Mouse (Mus musculus) heart, postnatal 0 days (tissue): ENCODE results near the gene Zfhx3. TPM values are rescaled to one million over a fixed set of nuclear protein-coding genes. Genes with fewer than 3 reads are reported as not detected.

ENCODE experiments used
- ATAC-seq: fragments of 200-750 bp; cut with Nextera tagmentation; 2 replicates; pipeline ENCODE4 v1.8.0; 2017; ENCODE audit warnings: low read depth, moderate number of reproducible peaks, moderate library complexity; ENCODE audit not compliant: insufficient read depth
- DNase-seq: peaks from one replicate; pipeline ENCODE4 v3.0.0-alpha.2; 2016; ENCODE audit warnings: low spot score
- H3K27ac ChIP-seq: fragments of 300-500 bp; sonication (generic); 2 replicates; pipeline ENCODE4 v1.5.1; 2014; ENCODE audit warnings: low read depth, mild to moderate bottlenecking
- H3K27me3 ChIP-seq: fragments of 300-500 bp; sonication (generic); 2 replicates; pipeline ENCODE4 v1.6.1; 2014; ENCODE audit warnings: low read length, mixed read lengths; ENCODE audit not compliant: control insufficient read depth, insufficient read depth
- H3K36me3 ChIP-seq: fragments of 300-500 bp; sonication (generic); replicated peaks from 2 replicates; pipeline ENCODE4 v1.6.1; 2014; ENCODE audit warnings: low read length, mixed read lengths; ENCODE audit not compliant: control insufficient read depth, insufficient read depth
- H3K4me1 ChIP-seq: fragments of 300-500 bp; sonication (generic); 2 replicates; pipeline ENCODE4 v1.6.1; 2014; ENCODE audit warnings: antibody characterized with exemption; ENCODE audit not compliant: control insufficient read depth, insufficient read depth
- H3K4me2 ChIP-seq: fragments of 300-500 bp; sonication (generic); 2 replicates; pipeline ENCODE4 v1.6.1; 2014; ENCODE audit warnings: low read depth, mild to moderate bottlenecking, low read length, moderate library complexity
- H3K4me3 ChIP-seq: fragments of 300-500 bp; sonication (generic); 2 replicates; pipeline ENCODE4 v1.5.1; 2014; ENCODE audit warnings: low read depth, low read length
- H3K9ac ChIP-seq: fragments of 300-500 bp; sonication (generic); replicated peaks from 2 replicates; pipeline ENCODE4 v1.6.1; 2014; ENCODE audit warnings: low read depth, low read length, mixed read lengths
- H3K9me3 ChIP-seq: fragments of 300-500 bp; sonication (generic); replicated peaks from 2 replicates; pipeline ENCODE4 v1.6.1; 2016; ENCODE audit warnings: low read length; ENCODE audit not compliant: control insufficient read depth
- CTCF ChIP-seq: IDR thresholded peaks from 2 replicates; pipeline ENCODE4 v1.5.1; 2016; ENCODE audit warnings: antibody characterized with exemption, control low read depth, low read depth
- EP300 ChIP-seq: IDR thresholded peaks from 2 replicates; pipeline ENCODE4 v1.6.1; 2016; ENCODE audit warnings: antibody characterized with exemption, low read depth
- WGBS: fragments of 180-500 bp; shearing (Covaris S2); extraction: QIAGEN DNeasy Blood & Tissue Kit; methylation state at CpG from one replicate; pipeline ENCODE4 v1.1.7; 2014; 5-methylcytosine and 5-hydroxymethylcytosine counted together
- polyA plus RNA-seq: library from polyadenylated mRNA; unstranded; fragments of >200 nt; fragmentation: Nextera tagmentation; extraction: Ambion mirVana; gene quantifications from 2 replicates; pipeline ENCODE4 v1.2.1, GENCODE M21; 2015
- total RNA-seq: library from RNA; depleted of rRNA; stranded (reverse); fragments of >200 nt; gene quantifications from 2 replicates; pipeline ENCODE4 v1.2.3, GENCODE M21; 2014; ENCODE audit warnings: low replicate concordance

The Zfhx3 gene
- total and polyA plus RNA-seq, 2 experiments from 2014 or later, result 2.0 to 2.5 TPM

DNA sequence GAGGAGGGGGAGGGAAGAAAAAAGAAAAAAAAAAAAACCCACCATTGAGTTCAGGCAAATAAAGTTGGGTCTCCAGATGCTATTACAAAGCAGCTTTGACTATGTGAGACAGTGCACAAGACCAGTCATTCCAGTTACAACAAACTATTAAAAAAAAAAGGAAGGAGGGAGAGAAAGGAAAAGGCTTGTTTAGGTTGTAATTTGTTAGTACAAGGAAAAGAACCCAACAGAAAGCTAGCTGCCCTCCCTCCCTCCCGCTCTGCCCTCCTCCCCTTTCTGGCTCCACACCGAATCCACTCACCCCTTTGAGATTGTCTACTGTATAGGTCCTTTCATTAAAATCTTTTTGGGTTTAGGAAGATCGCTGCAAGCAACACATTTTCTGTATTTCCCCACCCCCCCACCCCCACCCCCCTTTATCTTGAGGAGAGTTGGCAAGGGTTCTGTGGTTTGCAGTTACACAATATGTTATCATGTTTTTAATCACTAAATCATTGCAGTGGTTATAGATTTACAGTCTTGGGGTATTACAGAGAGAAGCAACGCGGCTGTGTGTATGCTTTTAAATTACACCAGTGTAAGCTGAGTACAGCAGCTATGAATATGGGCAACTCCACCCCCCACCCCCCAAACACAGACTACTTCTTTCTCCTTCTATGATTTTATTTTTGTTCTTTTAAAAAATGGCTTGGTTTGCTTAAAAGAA is 765.3 kb downstream of the Zfhx3 start:
- Histone ChIP-seq H3K9me3 (no peaks in the 10 kb centered on the region), H3K4me3 (no peak overlapping the region), H3K27me3 (peaks cover 3% of the 10 kb centered on the region; the same call in 1 of the 2 replicates), H3K36me3 (no peaks in the 10 kb centered on the region), H3K9ac (no peak overlapping the region), H3K4me2 (0 out of 2 replicates have a peak overlapping the region, but pooled peaks have one; percentile 12), H3K27ac (no peak overlapping the region), H3K4me1 (peaks cover 14% of the 10 kb centered on the region)
- 52% methylated on average over 5 of the region's 5 CpGs for WGBS
- DNase-seq (no peak), ATAC-seq (no peak)
- no peak for TF ChIP-seq CTCF

DNA sequence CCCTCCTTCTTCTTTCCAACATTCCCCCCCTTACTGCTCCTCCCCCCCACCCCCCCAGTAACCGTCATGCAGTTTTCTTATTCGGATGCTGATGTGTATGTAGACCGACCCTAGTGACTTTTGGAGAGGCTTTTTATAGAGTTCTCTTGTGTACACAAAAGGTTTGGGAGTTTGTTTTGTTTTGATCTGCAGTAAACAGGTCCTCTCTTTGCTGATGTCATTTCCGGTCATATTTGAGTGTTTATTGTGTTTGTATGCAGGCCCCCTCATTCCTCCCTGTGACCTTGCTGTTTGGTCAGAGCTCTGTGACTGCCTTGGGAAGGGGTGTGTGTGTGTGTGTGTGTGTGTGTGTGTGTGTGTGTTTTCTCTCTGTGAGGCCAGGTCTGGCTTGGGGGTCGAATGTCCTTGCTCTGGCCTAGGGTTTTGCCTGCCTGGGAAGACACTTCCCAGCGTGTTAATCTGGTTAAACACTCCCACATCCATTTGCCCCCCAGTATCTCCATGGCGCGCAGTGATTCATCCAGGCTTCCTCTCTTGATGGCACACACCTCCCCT is 766.5 kb downstream of the Zfhx3 start:
- H3K9me3 ChIP-seq, result no peaks in the 10 kb centered on the region
- no peaks in the 10 kb centered on the region for H3K36me3 ChIP-seq
- no peak for ATAC-seq
- 39% methylated on average over 8 of the region's 8 CpGs for WGBS
- H3K4me1 ChIP-seq, result peaks cover 25% of the 10 kb centered on the region
- H3K4me3 ChIP-seq, result no peak overlapping the region
- no peak overlapping the region for H3K9ac ChIP-seq
- H3K27ac ChIP-seq, result peak overlapping the region; percentile 25; the same call in 1 of the 2 replicates
- no peak for DNase-seq
- H3K4me2 ChIP-seq, result no peak overlapping the region
- H3K27me3 ChIP-seq, result no peaks in the 10 kb centered on the region
- TF ChIP-seq EP300 (no peak), CTCF (no peak)

GRCm38 (mm10) chr8:108709441-108709840 is 767.0 kb downstream of the Zfhx3 start:
- Histone ChIP-seq H3K27me3 (no peaks in the 10 kb centered on the region), H3K9me3 (no peaks in the 10 kb centered on the region), H3K4me3 (no peak overlapping the region), H3K36me3 (no peaks in the 10 kb centered on the region), H3K4me2 (no peak overlapping the region), H3K27ac (peak overlapping the region; percentile 25; the same call in 1 of the 2 replicates), H3K9ac (no peak overlapping the region), H3K4me1 (peaks cover 30% of the 10 kb centered on the region)
- DNase-seq, result no peak
- no peak for ATAC-seq
- WGBS, result 77% methylated on average over 2 of the region's 2 CpGs
- TF ChIP-seq CTCF (no peak), EP300 (no peak)

DNA sequence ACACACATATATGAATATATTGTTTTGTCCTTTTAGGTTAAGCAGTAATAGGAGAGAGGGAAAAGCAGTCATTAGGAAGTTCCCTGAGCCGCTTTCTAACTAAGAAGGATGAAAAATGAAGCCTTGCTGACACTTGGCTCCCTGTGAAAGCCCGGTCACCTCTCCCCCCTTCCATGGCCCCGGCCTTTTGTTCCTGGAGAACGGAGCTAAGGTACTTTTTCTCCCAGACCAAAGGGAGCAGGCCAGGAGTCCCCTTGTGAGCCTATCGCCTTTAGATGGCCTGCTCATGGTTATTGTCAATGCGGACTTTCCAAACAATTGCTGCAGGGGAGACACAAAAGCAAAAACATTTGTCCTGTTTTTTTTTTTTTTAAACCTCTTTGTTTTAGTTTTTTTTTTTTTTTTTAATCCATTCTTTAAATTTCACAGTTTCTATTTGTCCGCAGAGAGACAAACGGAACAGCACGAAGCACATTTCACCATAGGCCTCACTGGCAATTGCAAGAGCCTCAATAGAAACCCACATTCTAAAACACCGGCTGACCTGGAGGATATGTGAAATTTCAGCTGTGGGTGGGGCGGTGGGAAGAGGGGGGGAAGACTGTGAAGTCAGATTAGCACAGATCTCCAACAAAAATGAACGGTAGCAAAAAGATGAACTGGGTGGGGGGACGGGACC is 767.6 kb downstream of the Zfhx3 start:
- Histone ChIP-seq H3K9me3 (no peaks in the 10 kb centered on the region), H3K9ac (no peak overlapping the region), H3K36me3 (no peaks in the 10 kb centered on the region), H3K4me1 (peaks cover 31% of the 10 kb centered on the region), H3K27ac (peak overlapping the region; percentile 39), H3K27me3 (no peaks in the 10 kb centered on the region), H3K4me3 (no peak overlapping the region), H3K4me2 (no peak overlapping the region)
- no peak for DNase-seq
- WGBS, result 53% methylated on average over 13 of the region's 13 CpGs
- ATAC-seq, result no peak
- TF ChIP-seq CTCF, result no peak
- TF ChIP-seq EP300, result no peak

DNA sequence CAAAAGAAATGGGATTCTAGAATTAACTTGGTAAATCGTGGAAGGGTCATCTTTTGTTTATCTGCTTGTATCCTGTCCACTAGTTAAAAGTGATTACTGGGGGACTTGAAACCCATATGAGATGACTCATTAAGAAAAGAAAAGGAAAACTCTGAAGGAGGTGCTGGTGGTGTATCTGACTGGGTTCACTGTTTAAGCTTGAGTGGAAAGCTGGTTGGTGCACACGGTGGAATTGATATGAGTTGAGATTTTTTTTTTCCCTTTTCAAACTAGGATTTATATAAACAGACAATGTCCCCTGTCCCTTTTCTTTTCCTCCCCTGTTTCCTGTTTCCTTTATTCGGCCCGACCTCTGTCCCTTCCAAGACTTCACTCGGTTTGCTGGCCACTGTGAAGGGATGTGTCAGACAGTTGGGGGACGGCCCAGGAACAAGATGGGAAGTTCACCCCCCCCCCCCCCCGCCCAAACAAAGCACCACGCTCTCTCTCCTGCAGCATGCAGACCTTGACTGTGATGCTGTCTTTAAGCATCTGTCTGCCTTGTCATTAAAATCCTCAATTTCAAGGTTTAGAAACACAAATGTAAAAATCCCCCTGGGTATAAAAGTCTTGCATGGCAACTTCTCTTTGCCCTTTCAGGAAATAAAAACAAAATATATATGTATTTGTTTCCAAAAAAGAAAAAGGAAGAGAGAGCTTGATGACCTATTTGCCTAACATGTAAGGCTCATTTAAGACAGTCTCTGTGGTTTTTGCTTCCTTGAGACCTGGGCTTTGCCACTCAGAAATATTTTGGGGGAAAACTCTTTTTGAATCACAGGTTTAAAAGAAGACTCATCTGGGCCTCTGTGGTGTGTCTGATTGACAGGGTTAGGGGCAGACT is 768.4 kb downstream of the Zfhx3 start:
- Histone ChIP-seq H3K27ac (peak overlapping the region; percentile 72), H3K36me3 (no peaks in the 10 kb centered on the region), H3K9me3 (no peaks in the 10 kb centered on the region), H3K27me3 (no peaks in the 10 kb centered on the region), H3K4me2 (no peak overlapping the region), H3K4me1 (peaks cover 37% of the 10 kb centered on the region), H3K9ac (no peak overlapping the region), H3K4me3 (no peak overlapping the region)
- WGBS, result 29% methylated on average over 8 of the region's 8 CpGs
- ATAC-seq (no peak), DNase-seq (no peak)
- no peak for TF ChIP-seq EP300
- no peak for TF ChIP-seq CTCF
